Mouse (Mus musculus): ENCODE measurements around the gene Aqp5.

Gene Aqp5

DNA sequence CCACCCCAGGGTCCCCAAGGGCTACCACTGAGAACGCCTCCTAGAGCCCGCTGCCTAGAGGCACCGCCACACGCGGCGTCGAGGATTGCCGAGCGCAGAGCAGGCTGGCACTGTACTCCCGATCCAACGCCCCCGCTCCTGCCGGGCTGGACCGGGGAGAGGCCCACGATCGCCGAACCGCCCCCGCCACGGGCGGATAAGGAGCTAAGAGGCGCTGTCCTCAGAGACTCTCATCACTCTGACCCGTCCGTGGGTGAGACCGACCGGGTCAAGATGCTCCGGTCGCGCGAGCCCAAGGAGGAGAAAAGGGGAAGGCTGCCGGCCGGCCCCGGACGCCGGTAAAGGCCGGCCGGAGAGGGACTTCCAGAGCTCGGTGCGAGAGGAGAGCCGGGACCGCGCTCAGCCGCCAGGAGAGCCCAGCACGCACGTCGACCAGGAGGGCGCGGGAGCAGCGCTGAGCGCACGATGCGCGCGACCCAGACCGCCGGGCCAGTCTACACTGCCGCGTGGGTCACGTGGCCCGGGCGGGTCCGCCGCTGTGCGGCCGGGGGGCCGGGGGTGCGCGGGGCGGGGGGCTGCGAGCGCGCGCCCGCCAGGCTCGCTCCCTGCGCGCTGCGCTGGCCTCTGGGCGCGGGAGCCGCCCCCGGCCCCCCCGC is at the start of gene Aqp5:
TSS of gene Aqp5 (plus strand) at position 354 of the 656 bp plus-strand sequence.
- DNase-seq (ENCODE audit: low read depth, low spot score) = no peak

DNA sequence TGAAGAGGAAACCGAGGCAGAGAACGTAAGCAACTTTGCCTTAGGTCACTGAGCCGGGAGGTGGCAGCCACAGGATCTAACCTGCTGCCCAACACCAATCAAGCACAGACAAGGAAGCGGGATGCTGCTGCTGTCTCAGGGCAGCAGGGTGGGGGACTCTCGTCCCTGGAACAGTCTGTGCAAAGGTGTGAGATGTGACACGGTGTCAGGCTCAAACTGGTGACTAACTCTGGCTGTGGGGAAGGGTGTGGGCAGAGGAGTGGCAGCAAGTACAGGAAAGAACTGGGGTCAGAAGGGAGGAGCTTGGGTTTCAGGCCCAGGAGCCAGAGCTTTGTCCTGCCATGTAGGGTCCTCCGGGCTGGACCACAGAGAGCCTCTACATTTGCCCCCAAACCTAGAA is 46.5 kb upstream of the Aqp5 start:
- no peak for DNase-seq (ENCODE audit: low read depth, low spot score)

DNA sequence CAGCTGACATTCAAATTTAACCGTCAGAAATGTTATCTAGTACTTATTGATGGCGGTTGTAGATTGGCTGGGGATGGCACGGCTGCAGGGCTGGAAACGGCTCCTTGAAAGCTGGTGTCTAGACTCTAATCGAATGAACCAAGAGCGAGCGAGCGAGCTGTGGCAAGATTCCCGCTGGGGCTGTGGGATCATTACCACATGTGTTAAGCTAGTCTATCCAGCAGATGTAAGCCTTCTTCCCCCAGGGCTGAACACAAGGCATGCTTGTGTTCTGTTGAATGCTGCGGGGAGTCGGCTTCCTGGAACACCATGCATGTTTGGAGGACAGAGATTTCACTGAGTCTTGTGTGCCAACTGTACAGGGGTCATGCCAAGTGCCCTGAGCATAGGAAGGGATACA is 44.0 kb upstream of the Aqp5 start:
- no peak for DNase-seq (ENCODE audit: low read depth, low spot score)

DNA sequence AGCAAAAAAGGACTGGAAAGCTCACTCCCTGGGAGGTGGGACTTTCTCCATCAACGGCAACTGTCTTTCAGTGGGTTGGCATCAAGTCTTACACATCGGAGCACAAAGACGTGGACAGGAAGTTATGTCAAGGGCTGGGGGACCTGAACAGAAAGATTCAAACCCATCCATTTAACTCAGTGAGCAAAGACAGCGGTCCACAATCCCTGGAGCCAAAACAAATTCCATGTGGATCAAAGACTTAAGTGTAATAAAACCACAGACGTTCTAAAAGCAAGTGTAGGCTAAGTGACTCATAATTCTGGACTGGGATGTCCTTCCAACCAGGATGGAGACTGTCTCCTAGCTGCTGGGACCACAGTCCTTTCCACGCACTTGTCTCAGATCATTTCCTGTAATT is 42.9 kb upstream of the Aqp5 start:
- DNase-seq (ENCODE audit: low read depth, low spot score) = no peak

- DNase-seq (ENCODE audit: low read depth, low spot score) = no peak
Observed at GRCm38 (mm10) chr15:99549901-99550300, 40.7 kb upstream of the Aqp5 start.

- no peak for DNase-seq (ENCODE audit: low read depth, low spot score)
Observed at GRCm38 (mm10) chr15:99553767-99554166, 36.8 kb upstream of the Aqp5 start.

- no peak for DNase-seq (ENCODE audit: low read depth, low spot score)
Observed at GRCm38 (mm10) chr15:99558947-99559346, 31.6 kb upstream of the Aqp5 start.

DNA sequence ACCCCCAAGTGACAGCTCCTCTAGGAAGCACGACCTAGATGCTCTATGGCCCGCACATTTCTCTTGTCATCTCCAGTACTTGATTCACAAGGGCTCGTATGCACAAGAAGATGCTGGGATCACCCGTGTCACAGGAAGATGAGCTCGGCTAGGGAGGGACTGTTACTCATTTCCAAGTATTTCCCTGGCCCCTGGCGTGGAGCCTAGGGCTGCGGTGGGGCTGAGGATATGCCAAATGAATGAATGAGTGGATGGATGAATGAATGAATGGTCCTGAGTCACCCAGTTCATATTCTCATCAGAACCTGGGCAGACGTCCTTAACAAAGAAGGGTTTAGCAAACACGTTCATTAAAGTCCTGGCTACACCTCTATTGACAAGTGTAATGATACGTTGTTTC is 30.3 kb upstream of the Aqp5 start:
- no peak for DNase-seq (ENCODE audit: low read depth, low spot score)

DNA sequence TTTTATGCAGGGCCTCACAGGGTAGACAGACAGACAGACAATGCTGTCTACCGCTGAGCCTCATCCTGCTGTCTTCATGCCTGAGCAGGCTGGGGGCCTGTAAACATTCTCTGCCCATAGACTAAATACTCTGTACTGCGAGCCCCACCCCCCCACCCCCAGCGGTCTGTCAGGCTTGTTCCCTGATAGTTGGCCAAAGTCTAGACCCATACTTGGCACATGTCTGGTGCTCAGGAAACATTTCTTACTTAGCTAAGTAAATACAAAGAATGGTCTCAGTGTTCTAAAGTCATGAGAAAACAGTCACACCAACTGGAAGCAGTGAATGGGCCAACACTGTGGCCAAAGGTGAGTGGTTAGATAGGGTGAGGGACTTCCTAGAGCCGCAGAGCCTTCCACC is 23.2 kb upstream of the Aqp5 start:
- DNase-seq (ENCODE audit: low read depth, low spot score) = no peak

- DNase-seq (ENCODE audit: low read depth, low spot score) = no peak
Observed at GRCm38 (mm10) chr15:99568682-99569081, 21.9 kb upstream of the Aqp5 start.

- no peak for DNase-seq (ENCODE audit: low read depth, low spot score)
Observed at GRCm38 (mm10) chr15:99569123-99569522, 21.5 kb upstream of the Aqp5 start.

- DNase-seq (ENCODE audit: low read depth, low spot score) = no peak
Observed at GRCm38 (mm10) chr15:99578802-99579485, 11.6 kb upstream of the Aqp5 start, which contains the start of gene Aqp2. Gene Aqp2 (plus strand): TSS chr15:99579055.

DNA sequence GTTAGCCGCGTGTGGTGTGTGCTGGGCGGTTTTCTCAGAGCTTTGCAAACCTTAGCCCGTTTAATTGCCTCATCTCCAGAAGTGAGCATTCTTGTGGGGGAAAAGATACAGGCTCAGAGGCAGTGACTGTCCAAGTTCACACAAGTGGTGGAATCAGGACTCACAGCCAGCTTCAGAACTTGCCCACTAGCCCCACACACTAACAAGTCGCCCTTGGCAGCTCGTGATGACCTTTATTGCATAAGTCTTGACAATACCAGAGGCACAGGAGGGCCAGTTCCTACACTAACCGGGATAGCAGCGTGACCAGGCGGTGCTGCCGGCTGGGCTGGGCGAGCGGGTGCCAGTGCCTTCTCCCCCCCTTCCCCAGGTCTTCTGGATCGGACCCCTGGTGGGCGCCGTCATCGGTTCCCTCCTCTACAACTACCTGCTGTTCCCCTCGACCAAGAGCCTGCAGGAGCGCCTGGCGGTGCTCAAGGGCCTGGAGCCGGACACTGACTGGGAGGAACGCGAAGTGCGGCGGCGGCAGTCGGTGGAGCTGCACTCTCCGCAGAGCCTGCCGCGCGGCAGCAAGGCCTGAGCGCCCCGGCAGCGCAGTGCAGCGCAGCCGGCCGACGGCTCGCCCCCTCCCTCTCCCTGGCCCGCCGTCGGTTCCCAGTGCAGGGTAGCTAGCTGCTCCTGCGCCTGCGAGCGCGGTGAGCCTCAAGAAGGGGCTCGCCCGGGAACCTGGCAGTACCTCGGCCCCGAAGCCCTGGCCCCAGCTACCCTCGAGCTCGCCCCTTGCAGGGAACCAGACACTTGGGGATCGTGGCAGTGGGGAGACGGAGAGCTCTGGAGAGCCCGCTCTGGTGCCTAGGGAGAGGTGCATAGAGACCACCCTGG is 6.9 kb upstream of the Aqp5 start:
- DNase-seq (ENCODE audit: low read depth, low spot score) = no peak

GRCm38 (mm10) chr15:99584407-99585202 is 6.0 kb upstream of the Aqp5 start:
- no peak for DNase-seq (ENCODE audit: low read depth, low spot score)

DNA sequence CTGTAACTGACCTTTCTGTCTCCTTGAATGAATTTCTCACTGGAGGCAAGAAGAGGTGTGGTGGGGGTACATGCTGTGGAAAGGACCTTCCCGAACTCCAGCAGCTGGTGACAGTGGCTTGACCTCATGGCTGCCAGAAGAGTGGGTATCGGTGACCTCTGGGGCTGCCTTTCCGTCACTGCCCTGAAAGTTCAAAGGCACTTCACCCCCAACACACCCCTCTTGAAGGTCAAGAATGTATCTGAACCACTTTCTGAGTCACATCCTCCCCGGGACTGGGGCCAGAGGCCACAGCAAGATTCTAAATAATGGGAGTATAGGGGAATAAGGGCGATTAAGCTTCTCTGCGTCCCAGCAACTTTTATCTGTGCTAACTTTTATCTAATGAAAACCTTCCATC is 4.8 kb upstream of the Aqp5 start:
- DNase-seq (ENCODE audit: low read depth, low spot score) = no peak

- no peak for DNase-seq (ENCODE audit: low read depth, low spot score)
Observed at GRCm38 (mm10) chr15:99586525-99586924, 4.1 kb upstream of the Aqp5 start.

DNA sequence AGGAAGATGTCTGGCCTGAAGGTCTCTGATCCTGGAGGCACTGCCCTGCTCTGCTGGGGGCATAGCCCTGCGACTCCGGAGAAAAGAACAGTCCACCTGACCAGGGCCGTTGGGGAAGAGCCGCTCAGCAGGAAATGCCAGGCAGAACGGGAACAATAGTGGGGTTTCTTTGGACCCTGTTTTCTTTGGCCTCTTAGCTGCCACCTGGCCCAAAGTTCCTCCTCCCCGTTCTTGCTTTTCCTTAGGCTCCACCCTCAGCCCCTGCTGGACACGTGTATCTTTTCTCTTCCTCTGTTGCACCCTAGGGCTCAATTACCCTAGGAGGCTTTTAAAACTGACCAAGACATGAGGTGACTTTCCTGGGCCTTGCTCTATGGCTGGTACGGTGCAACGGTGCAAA is 1.3 kb upstream of the Aqp5 start:
- DNase-seq (ENCODE audit: low read depth, low spot score) = no peak

DNA sequence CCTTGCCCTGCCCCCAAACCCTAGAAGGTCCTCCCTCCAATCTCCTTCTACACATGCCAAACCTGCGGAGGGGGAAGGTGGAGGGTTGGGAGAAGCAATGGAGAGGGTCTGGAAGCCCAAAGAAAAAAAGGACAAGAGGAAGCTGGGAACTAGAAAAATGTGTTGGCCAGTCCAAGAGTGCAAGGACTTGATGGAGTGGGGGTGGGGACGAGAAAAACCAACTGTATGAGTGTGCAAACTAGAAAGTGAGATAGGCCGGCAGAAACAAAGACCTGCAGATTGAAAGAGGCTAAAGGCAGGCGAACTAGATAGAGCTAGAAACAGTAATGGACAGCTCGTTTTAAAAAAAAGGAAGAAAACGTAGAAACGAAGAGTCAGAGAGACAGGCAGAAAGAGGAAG is 878 bp upstream of the Aqp5 start:
- no peak for DNase-seq (ENCODE audit: low read depth, low spot score)

DNA sequence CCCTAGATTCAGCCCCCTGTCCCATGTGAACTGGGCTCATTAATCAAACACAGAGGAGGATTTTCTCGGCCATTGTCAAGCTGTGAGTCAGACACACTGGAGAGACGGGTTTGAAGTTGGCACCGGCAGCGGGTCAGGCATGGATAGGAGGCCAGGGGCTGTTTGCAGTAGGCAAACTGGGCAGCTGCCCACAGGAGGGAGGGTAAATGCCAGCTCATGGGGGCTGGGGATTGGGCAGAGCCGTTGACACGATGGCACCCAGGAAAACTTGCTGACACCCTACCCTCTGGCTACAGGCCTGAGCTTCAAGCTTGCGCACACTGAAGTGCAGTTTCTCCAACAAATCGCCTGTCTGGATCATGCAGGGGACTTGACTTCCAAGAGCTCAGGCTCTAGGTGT is 1.6 kb downstream of the Aqp5 start:
- DNase-seq (ENCODE audit: low read depth, low spot score) = no peak

DNA sequence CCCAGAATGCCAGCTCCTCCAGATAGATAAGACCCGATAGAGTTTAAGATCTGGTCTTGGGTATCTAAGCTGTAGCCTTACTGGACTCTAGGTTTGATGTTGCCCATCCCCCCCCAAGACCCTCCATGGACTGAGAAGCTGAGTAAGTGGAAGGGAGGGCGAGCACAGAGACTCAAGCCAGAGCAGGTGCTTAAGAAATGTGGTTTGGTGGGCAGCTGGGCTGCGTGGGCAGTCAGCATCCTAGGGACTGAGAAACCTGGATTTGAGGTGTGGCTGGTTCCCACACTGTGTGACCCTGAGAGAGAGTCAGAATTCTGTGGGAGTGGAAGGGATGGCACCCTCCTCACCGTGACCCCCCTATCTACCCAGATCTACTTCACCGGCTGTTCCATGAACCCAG is 2.3 kb downstream of the Aqp5 start:
- no peak for DNase-seq (ENCODE audit: low read depth, low spot score)

GRCm38 (mm10) chr15:99594951-99595350 is 4.4 kb downstream of the Aqp5 start:
- no peak for DNase-seq (ENCODE audit: low read depth, low spot score)

Measured in retina, postnatal 7 days (tissue).